Mouse (Mus musculus) heart, adult 10 weeks (tissue): ENCODE measurements around the gene Snn. TPM values are rescaled to one million over a fixed set of nuclear protein-coding genes. Genes with fewer than 3 reads are reported as not detected.

ENCODE experiments used
- polyA plus RNA-seq: library from polyadenylated mRNA; stranded (reverse); fragments of 350-450 nt; fragmentation: Illumina TruSeq; extraction: RNeasy Lipid Tissue Mini Kit (QIAGEN cat#74804); gene quantifications from one replicate; pipeline ENCODE4 v1.2.3, GENCODE M21; 2014; ENCODE audit warnings: low read depth, low replicate concordance

The Snn gene
- polyA plus RNA-seq: 26.6 TPM

DNA sequence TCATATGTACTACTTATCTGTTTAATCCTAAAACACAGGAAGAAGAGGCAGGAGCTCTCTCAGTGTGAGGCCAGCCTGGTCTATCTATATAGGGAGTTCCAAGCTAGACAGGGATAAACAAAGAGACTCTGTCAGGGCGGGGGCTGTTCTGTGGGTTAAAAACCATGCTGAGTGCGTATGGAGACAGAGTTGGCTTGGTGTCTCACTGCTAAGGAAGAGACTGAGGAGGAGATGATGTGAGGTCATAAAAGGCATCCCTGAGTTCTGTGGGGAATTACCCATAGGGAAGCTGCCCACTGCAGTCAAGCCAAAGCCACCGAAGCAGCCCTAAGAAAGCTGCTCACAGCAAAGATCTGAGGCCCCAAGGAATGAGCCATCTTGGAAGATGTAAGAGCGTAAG is at the start of gene Snn:
Gene Snn, plus strand, starts transcription at position 301 of the 400 bp plus-strand sequence.

DNA sequence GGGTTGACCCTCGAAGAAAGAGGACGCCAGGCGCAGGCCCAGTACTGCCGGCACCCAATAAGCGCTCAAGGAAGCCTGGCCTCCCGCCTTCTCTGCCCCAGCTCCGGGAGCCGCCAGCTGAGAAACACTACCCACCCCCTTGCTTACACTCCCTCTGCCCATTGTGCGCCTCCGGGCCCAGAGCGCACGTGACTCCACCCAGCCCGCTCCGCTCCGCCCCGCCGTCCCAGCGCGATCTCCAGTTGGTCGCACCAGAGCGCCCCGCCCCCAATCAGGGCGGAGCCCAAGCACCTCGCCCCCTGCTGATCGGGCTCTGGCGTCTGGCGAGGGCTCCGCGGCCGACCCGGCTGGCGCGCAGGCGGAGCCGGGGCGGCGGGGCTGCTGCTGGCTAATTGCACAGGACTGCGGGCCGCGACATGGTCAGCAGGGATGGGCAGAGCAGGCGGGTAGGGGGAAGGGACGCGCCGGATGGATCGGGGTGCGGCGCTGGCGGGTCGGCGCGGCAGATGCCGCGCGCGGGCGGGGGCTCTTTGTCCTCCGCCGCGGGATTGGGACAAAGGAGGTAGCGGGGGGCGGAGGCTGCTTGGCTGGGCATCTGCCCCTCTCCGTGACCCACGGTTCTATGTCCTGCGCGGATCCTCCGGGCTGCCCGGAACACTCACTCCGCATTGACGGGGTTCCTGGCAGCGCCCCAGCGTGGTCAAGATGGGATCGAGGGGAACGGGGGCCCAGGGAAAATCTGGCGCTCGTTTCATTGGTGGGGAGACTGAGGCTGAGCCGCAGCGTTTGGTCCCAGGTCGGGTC is 5.5 kb downstream of the Snn start, which contains the start of gene Litaf:
Gene Litaf, minus strand, starts transcription at position 129 of the 804 bp plus-strand sequence.

Other genes with a start within 250 kb of the Snn start
- gene Gm11172, start 248.0 kb upstream of the Snn start, polyA plus RNA-seq: not detected
- gene Rmi2, start 225.9 kb upstream of the Snn start, polyA plus RNA-seq: 0.18 TPM
- 17.9 TPM for gene Litaf, start 5.2 kb downstream of the Snn start, polyA plus RNA-seq
- gene Txndc11, start 73.7 kb downstream of the Snn start, polyA plus RNA-seq: 15.8 TPM
- gene Zc3h7a, start 115.4 kb downstream of the Snn start, polyA plus RNA-seq: 60.0 TPM
- 69.2 TPM for gene Rsl1d1, start 142.4 kb downstream of the Snn start, polyA plus RNA-seq
- gene Gspt1, start 193.4 kb downstream of the Snn start, polyA plus RNA-seq: 60.4 TPM